Mouse (Mus musculus): ENCODE data around the gene Cct5.

DNA sequence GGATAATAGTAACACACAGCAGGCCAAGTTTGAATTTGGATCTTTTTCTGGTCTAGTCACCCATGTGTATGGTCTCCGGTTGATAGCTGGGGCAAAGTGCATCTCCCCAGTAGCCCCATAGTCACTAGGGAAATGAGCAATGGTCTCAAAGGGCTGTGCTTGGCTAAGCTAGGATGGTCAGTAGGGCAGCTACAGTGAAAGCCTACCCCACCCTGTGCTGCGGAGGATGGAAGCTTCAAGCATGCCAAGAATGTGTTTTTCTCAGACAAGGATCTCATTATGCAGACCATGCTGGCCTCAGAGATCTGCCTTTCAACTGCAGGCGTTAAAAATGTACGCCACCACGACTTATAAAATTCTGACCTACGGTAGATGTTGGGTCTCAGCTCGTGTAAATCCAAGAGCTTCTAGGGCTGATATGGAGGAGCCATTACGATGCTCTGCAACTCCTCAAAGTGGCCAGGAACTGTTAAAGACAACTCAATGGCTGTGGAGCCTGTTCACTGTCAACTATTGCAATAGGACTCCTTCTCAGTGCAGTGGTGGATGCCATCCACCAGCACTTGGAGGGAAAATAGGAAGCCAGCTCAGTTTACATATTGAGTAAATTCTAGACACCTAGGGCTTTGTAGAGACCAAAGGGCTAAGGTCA lies 12.5 kb downstream of the Cct5 start:
- TF ChIP-seq CTCF (IDR thresholded peaks at IDR 0.05; ENCODE audit: insufficient read depth, low read depth, low read length) (no peak), POLR2A (IDR thresholded peaks at IDR 0.05; ENCODE audit: insufficient read depth, low read depth, low read length) (no peak)

All from olfactory bulb, adult 2 months (tissue).